Mouse (Mus musculus) erythroid progenitor cell, adult 5-6 weeks (primary cell): ENCODE results near the gene 1700017B05Rik. TPM values are rescaled to one million over a fixed set of nuclear protein-coding genes. Genes with fewer than 3 reads are reported as not detected.
"Not testable (repeated sequence)": the region's sequence is repeated elsewhere in the genome, so short reads cannot be mapped to it uniquely, and the experiment has no call there.

Experiments
- ATAC-seq: replicated peaks from 2 replicates; pipeline ENCODE4 v1.8.0; 2016; ENCODE audit warnings: moderate number of reproducible peaks, mild to moderate bottlenecking, moderate TSS enrichment, inconsistent platforms; ENCODE audit not compliant: poor library complexity, low FRiP score, severe bottlenecking
- total RNA-seq, 2 experiments: library from RNA; stranded (forward) in 1 of 2; stranded (reverse) in 1 of 2; fragments of 150-400 nt in 1 of 2; fragments of 186-747, 209-891 nt in 1 of 2; gene quantifications; 2 replicates each; pipeline versions ENCODE4 v1.2.3 to v1.2.4; 2015 to 2017; ENCODE audit warnings: low replicate concordance in 2 of 2

Gene 1700017B05Rik
- 46.5 and 50.8 TPM in 2 replicates for total RNA-seq (2015; ENCODE audit: low replicate concordance)
- 44.3 and 45.0 TPM in 2 replicates for total RNA-seq (2017; ENCODE audit: low replicate concordance)

GRCm38 (mm10) chr9:57261913-57262794, at the start of gene 1700017B05Rik:
TSS of gene 1700017B05Rik (minus strand) at chr9:57262612.
- ATAC-seq, result peak; percentile 57

DNA sequence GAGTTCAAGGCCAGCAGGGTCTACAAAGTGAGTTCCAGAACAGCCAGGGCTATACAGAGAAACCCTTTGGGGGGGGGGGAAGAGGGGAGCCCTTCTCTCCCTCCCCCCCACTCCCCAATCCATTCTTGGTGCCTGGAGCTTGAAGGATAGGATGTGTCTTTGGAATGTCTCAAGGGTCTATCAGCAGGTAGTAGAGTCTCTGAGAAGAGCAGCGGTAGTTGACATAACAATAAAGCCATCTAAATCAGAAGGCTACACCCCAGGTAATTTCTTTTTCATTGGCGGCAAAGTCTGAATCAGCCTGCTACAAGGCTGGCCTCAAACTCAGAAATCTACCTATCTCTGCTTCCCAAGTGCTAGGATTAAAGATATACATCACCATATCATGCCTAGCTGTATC, 48.5 kb upstream of the 1700017B05Rik start:
- ATAC-seq, result no peak

GRCm38 (mm10) chr9:57309353-57309752, 46.9 kb upstream of the 1700017B05Rik start:
- ATAC-seq, result no peak

DNA sequence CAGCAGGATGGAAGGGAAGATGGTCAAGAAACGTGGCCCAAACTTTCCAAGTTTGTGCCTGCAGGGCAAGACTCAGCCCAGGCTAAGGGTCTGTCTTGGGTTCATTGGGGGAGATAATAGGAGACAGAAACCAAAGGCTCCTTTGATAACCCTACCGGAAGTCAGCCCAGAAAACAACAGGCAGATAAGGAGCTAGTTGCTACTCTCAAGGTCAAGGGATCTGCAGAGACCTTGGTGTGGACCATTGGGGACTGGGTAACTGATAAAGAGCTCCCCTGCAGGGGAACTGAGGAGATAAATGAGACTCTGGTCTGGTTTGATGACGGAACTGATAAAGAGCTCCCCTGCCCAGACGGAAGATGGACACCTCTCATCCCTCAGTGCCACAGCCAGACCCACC, 45.0 kb upstream of the 1700017B05Rik start:
- 0 out of 2 replicates have a peak, but pooled peaks have one; percentile 30 for ATAC-seq

- not testable (repeated sequence) for ATAC-seq
These were observed 42.3 kb upstream of the 1700017B05Rik start for GRCm38 (mm10) chr9:57304716-57305115.

DNA sequence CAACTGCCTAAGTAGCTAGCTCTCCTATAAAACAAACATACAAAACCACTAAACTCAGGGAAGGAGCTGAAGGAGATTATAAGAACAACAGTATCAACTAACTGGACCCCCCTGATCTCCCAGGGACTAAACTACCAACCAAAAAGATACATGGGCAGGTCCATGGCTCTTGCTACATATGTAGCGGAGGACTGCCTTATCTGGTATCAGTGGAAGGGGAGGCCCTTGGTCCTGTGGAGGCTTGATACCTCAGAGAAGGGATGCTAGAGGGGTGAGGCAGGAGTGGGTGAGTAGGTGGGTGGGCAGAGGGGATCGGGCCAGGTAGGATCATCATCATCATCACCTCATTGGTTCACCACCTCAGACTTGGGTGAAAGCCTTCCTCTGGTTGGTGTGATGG, 41.8 kb upstream of the 1700017B05Rik start:
- ATAC-seq, result no peak

DNA sequence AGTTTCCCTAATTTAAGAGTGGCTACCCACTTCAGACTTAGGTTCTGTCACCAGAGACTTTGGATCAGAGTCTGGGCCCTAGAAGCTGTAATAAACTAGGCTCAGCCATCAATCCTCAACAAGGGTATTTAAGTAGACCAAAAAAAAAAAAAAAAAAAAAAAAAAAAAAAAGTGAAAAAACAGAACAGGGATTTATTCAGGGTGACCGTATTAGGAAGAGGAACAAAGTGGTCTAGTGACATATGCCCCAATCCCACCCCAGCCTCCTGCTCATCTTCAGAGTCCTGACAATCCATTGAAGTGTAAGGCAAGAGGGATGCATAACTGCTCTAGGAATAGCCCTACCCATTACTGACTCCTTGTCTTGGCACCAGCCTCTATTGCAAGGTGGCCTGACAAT, 40.9 kb upstream of the 1700017B05Rik start:
- ATAC-seq, result no peak

DNA sequence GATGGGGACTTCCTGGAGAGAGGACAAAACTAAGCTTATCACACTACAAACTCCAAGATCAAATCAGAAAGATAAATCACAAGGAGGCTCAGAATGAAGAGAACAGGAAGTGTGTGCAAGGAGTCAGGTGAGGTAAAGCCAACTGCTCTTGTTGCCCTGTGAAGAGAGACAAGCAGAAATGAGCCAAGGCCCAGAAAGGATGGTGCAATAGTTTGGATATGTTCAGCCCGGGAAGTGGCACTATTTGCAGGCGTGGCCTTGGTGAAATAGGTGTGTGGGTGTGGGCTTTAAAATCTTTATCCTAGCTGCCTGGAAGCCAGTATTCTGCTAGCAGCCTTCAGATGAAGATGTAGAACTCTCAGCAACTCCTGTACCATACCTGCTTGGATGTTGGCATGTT, 38.4 kb upstream of the 1700017B05Rik start:
- ATAC-seq, result 0 out of 2 replicates have a peak, but pooled peaks have one; percentile 28

DNA sequence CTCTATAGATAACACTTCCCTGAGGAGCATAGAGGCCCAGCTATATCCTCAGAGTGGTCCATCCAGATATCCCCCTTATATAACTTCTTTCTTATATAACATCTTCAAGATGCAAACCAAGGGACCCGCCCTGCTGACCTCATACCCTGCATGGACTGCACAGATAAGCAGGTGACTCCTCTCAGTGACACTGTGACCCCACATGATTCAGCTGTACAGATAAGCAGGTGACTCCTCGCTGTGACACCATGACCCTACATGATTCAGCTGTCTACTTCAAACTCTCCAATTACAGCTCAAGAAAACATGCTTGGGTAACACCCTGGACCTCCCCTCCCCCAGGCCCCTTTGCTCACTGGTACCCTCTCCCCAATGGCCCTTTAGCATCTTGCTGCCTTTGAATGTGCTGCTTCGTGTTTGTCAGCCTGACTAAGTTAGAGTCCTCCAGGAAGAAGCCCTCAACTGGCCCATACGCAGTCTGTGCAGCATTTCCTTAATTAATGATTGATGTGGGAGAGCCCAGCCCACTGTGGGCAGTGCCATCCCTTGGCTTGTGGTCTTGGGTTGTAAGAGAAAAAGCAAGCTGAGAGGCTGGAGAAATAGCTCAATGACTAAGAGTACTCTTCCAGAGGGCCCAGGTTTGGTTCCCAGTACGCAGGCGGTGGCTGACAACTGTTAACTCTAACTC, 37.5 kb upstream of the 1700017B05Rik start:
- peak; percentile 83 for ATAC-seq

DNA sequence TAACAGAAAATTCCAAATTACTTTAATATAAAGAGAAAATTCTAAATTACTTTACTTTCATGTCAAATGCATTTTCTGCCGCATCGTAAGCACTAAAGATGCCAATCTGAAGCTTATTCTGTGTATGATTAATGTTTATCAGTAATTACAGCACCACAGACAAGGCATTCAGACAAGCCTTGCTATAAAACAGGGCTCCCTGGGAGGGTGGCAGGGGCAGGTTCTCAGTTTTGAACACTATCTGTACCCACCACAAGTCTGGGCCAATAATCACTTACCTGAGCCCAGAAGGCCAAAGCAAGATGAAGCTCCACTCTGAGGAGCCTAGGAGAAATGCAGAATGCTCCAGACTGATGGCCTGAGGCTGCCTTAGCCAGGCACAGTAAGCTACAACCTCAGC, 35.5 kb upstream of the 1700017B05Rik start:
- ATAC-seq, result peak; percentile 44

DNA sequence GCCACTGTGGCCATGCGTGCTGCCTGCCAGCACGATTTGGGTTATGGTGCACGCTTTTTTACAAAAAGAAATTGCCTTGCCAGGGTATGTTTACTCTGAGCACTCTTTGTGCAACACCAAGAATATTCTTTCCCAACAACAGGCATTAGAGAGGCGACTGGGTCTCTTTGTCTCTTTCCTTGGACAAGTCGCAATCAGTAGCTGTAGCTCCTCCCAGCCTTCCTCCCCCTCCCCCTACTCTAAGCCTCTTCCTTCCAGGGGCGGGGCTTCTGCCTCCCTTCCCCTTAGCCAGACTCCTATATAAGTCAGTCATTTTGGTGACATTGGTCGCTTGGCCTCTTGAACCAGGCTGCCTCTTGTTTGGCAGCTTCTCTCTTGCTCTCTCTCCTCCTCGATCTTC, 33.9 kb upstream of the 1700017B05Rik start:
- ATAC-seq, result no peak

DNA sequence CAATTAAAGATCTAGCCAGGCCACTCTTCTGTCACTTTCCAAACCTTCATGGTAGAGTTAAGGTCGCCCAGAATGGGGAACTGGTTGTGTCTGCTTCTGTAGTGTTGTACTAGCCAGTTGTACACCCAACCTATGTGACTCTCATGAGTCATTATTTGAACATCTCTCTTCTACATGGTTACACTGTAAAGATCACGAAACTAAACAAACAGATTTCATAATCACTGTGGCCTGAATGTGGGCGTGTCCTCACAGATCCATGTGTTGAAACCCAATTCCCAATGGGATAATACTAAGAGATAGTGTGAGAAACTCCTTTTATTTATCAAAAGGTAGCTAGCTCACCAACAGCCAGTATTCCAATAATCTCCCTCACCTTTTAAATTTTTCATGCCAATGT, 33.3 kb upstream of the 1700017B05Rik start:
- ATAC-seq, result no peak

DNA sequence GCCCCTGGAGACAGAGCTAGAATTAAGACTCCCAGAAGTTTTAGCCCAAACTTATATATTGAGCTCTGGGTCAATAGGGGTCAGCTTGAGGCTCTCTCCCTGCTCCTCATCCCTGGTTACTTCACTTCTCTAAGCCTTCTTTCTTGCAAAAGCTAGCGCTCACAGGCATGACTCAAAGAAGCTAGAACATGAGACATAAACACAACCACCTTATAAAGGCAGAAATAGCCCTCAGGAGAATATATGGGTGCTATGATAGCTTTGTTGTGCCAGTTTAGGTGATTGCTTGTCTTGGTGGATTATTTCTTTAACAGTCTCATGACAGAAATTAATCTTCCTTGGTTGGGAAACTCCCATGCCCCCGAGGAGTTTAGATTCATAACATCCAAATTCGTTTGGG, 32.5 kb upstream of the 1700017B05Rik start:
- ATAC-seq, result no peak

- ATAC-seq, result no peak
These were observed 24.8 kb upstream of the 1700017B05Rik start for GRCm38 (mm10) chr9:57287183-57287582.

DNA sequence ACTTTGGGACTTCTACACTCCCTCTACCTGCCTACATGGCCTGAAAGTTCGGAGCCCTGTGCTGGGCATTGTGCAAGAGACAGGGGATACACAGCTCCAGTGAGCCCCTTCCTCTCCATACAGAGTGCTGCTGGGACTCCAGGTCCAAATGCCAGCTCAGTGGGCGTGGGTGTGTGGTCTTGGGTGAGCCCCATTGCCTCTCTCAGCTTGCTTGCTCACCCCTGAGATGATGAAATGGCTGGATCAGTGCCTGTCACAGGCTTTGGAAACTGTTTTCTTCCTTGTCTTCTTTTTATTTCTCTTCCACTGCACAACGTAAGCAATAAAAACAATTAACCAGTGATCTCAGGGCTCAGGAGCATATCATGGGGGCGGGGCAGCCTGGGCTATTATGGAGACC, 20.9 kb upstream of the 1700017B05Rik start:
- ATAC-seq, result no peak

DNA sequence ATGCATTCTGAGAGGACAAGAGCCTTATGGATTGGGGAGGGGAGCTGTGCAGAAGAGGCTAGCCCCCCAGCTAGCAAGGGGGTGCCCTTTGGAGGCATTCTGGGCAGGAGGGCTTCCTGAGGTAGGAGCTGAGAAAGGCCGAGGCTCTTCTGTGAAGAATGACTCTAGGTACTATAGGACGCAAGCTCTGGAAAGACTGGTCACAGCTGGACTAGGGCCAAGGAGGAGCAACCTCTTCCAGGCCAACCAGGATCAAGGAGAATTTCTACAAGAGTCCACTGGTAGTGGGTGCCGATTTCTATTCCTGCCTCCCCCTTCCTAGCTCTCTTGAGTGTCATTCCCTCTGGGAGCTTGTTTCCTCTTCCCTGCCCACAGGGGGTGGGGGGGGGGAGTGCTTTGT, 20.3 kb upstream of the 1700017B05Rik start:
- ATAC-seq, result no peak

DNA sequence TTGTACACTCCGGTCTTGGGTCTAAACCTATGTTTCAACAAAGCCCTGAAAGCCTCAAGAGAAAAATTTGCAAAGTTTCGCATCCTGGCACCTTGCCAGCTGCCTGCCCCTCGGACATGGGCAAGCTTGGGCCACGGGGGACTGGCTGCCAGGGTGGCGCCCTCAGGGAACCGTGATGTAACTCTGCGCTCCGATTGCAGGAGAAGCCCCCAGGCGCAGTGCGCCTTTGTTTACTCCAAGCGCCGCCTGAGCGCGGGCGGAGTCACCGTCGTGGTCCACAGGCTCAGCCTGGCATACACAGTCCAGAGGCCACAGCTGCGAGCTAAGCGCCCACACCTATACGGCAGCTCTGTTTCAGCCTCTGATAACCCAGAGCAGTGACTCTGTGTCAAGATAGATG, 19.1 kb upstream of the 1700017B05Rik start:
- ATAC-seq, result no peak

DNA sequence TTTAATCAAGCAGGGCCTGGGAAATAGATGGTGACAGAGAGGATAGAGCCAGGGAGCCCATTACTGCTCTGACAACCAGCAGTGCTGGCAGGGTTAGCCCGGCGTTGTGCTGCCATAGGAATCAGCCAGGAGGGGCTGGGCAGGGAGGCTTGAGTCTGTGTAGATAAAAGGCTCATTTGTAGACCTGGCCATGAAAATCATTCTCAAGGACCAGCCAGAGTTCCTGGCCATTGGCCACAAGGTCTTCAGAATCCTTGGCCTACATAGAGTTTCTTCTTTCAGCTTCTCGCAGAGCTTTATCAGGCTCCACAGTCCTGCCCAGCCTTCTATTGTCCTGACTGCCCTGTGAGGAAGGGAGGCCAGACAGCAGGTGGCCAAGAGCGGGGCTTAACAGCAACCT, 17.0 kb upstream of the 1700017B05Rik start:
- no peak for ATAC-seq

DNA sequence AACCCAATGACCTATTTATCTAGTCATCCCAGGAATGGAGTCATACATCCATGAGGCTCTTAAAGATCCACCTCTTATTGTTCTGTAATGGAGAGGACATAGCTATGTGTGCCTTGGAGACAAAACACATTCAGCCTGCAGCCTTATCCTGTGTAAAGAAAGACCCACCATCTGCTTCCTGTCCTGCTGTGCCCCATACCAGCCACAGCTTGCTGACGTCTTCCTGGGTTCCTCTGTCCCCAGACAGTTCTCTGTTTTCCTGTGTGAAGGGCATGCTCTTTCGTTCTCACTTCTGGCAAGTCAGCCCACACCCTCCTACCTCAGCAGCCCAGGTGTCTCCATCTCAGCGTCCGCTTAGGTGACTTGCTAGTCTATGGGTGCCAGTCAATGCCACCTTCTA, 15.9 kb upstream of the 1700017B05Rik start:
- no peak for ATAC-seq

DNA sequence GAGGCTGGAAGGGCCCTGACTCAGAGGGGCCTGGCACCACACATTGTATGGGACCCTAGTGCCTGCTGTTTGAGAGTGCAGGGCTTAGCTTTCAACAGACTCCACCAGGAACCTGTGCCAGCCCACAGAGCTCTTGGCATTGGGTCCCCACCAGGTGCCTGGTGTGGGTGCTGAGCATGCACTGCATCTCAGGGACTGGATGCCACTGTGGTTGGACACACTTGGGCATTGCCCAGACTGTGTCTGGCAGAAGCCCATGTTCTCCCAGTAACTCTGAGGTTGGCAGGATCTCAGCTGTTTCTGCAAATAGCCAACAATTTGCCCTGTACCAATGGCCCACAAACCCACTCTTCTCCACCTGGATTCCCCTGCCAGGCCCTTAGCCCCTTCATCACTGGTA, 13.9 kb upstream of the 1700017B05Rik start:
- no peak for ATAC-seq
